Mouse (Mus musculus) midbrain, embryonic 14.5 days (tissue): ENCODE measurements around the gene Taf11. TPM values are rescaled to one million over a fixed set of nuclear protein-coding genes. Genes with fewer than 3 reads are reported as not detected.

Source experiments
- ATAC-seq: fragments of 200-750 bp; cut with Nextera tagmentation; 2 replicates; pipeline ENCODE4 v1.8.0; 2017; ENCODE audit warnings: moderate number of reproducible peaks, moderate library complexity; ENCODE audit not compliant: low FRiP score, low TSS enrichment
- DNase-seq: peaks from one replicate; pipeline ENCODE4 v3.0.0-alpha.2; 2015
- H3K27ac ChIP-seq: fragments of 300-500 bp; sonication (generic); replicated peaks from 2 replicates; pipeline ENCODE4 v1.5.1; 2014; ENCODE audit warnings: mild to moderate bottlenecking, low read depth, low read length, moderate library complexity
- H3K27me3 ChIP-seq: fragments of 300-500 bp; sonication (generic); 2 replicates; pipeline ENCODE4 v1.6.1; 2014; ENCODE audit warnings: low read length, control low read depth, mixed read lengths; ENCODE audit not compliant: control insufficient read depth, insufficient read depth
- H3K36me3 ChIP-seq: fragments of 300-500 bp; sonication (generic); 2 replicates; pipeline ENCODE4 v1.6.1; 2014; ENCODE audit warnings: low read length, control low read depth; ENCODE audit not compliant: control insufficient read depth, insufficient read depth
- H3K4me1 ChIP-seq: fragments of 300-500 bp; sonication (generic); 2 replicates; pipeline ENCODE4 v1.6.1; 2014; ENCODE audit warnings: mild to moderate bottlenecking, antibody characterized with exemption, low read length, control low read depth; ENCODE audit not compliant: control insufficient read depth, insufficient read depth
- H3K4me2 ChIP-seq: fragments of 300-500 bp; sonication (generic); 2 replicates; pipeline ENCODE4 v1.6.1; 2014; ENCODE audit warnings: mild to moderate bottlenecking, low read length, moderate library complexity
- H3K4me3 ChIP-seq: fragments of 300-500 bp; sonication (generic); replicated peaks from 2 replicates; pipeline ENCODE4 v1.5.1; 2014; ENCODE audit warnings: low read depth, low read length
- H3K9ac ChIP-seq: fragments of 300-500 bp; sonication (generic); replicated peaks from 2 replicates; pipeline ENCODE4 v1.6.1; 2014; ENCODE audit warnings: mild to moderate bottlenecking, low read length, moderate library complexity
- H3K9me3 ChIP-seq: fragments of 300-500 bp; sonication (generic); 2 replicates; pipeline ENCODE4 v1.6.1; 2016; ENCODE audit warnings: low read length, control low read depth, mixed read lengths; ENCODE audit not compliant: control insufficient read depth
- WGBS: fragments of 180-500 bp; shearing (Covaris S2); extraction: QIAGEN DNeasy Blood & Tissue Kit; methylation state at CpG from one replicate; pipeline ENCODE4 v1.1.7; 2014; 5-methylcytosine and 5-hydroxymethylcytosine counted together
- polyA plus RNA-seq: library from polyadenylated mRNA; unstranded; fragments of >200 nt; fragmentation: Nextera tagmentation; extraction: Ambion mirVana; gene quantifications from 2 replicates; pipeline ENCODE4 v1.2.1, GENCODE M21; 2014

The Taf11 gene
- polyA plus RNA-seq, 1 experiment from 2014 or later = 64.9 TPM

GRCm38 (mm10) chr17:27931826-27932225 is 22.2 kb upstream of the Taf11 start:
- Histone ChIP-seq H3K4me1 (no peaks in the 10 kb centered on the region), H3K4me2 (no peak overlapping the region), H3K27ac (no peak overlapping the region), H3K9me3 (no peaks in the 10 kb centered on the region), H3K36me3 (no peaks in the 10 kb centered on the region; the same call in 1 of the 2 replicates), H3K9ac (no peak overlapping the region), H3K4me3 (no peak overlapping the region), H3K27me3 (no peaks in the 10 kb centered on the region)
- no peak for ATAC-seq
- 90% methylated on average over 4 of the region's 4 CpGs for WGBS
- no peak for DNase-seq

- no peaks in the 10 kb centered on the region; the same call in 1 of the 2 replicates for H3K36me3 ChIP-seq
- H3K4me1 ChIP-seq = no peaks in the 10 kb centered on the region
- H3K4me3 ChIP-seq = no peak overlapping the region
- no peak overlapping the region for H3K27ac ChIP-seq
- H3K9me3 ChIP-seq = no peaks in the 10 kb centered on the region
- H3K9ac ChIP-seq = no peak overlapping the region
- ATAC-seq (no peak), DNase-seq (no peak)
- H3K27me3 ChIP-seq = no peaks in the 10 kb centered on the region
- 94% methylated on average over 5 of the region's 5 CpGs for WGBS
- H3K4me2 ChIP-seq = no peak overlapping the region
These were observed 20.6 kb upstream of the Taf11 start for GRCm38 (mm10) chr17:27930291-27930690.

GRCm38 (mm10) chr17:27925504-27925903 is 15.9 kb upstream of the Taf11 start:
- DNase-seq (no peak), ATAC-seq (no peak)
- no peaks in the 10 kb centered on the region for H3K4me1 ChIP-seq
- H3K36me3 ChIP-seq = no peaks in the 10 kb centered on the region; the same call in 1 of the 2 replicates
- H3K27ac ChIP-seq = no peak overlapping the region
- H3K4me3 ChIP-seq = no peak overlapping the region
- no peaks in the 10 kb centered on the region for H3K9me3 ChIP-seq
- no peak overlapping the region for H3K9ac ChIP-seq
- no peak overlapping the region for H3K4me2 ChIP-seq
- no peaks in the 10 kb centered on the region for H3K27me3 ChIP-seq
- 84% methylated on average over 7 of the region's 7 CpGs for WGBS

GRCm38 (mm10) chr17:27925054-27925453 is 15.4 kb upstream of the Taf11 start:
- H3K27me3 ChIP-seq = no peaks in the 10 kb centered on the region
- ATAC-seq (no peak), DNase-seq (no peak)
- no peak overlapping the region for H3K4me3 ChIP-seq
- H3K9me3 ChIP-seq = no peaks in the 10 kb centered on the region
- no peaks in the 10 kb centered on the region; the same call in 1 of the 2 replicates for H3K36me3 ChIP-seq
- H3K4me1 ChIP-seq = no peaks in the 10 kb centered on the region
- 90% methylated on average over 4 of the region's 4 CpGs for WGBS
- no peak overlapping the region for H3K9ac ChIP-seq
- H3K27ac ChIP-seq = no peak overlapping the region
- no peak overlapping the region for H3K4me2 ChIP-seq

DNA sequence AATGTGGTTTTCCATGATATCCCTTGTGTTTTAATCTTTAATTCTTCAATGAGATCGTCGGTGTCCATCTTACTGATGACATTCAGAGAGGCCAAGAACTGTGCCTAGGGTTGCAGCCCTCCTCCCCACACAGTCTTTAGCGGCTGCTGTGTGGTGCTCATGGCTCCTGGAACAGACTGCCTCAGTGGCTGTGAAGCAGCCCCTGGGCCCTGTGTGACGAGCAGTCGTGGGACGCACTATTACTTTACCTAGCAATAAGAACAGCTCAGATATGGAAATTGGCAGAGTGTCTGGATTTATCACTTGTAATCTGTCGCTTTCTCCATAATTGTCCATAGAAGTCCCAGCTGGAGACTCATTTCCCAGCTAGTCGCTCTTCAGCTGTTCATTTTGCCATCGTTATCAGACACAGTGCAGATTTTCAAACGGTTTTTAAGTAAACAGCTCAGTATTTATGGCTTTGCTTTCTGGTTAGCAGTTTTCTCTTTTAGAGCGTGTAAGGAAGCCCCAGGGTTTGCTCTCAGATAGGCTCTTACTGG is 12.6 kb upstream of the Taf11 start:
- H3K9me3 ChIP-seq = no peaks in the 10 kb centered on the region
- H3K27me3 ChIP-seq = no peaks in the 10 kb centered on the region
- H3K9ac ChIP-seq = no peak overlapping the region
- DNase-seq (peak; percentile 11), ATAC-seq (no peak)
- 73% methylated on average over 11 of the region's 11 CpGs for WGBS
- no peaks in the 10 kb centered on the region for H3K36me3 ChIP-seq
- H3K4me1 ChIP-seq = no peaks in the 10 kb centered on the region
- peak overlapping the region; percentile 9; the same call in 1 of the 2 replicates for H3K27ac ChIP-seq
- H3K4me3 ChIP-seq = no peak overlapping the region
- H3K4me2 ChIP-seq = no peak overlapping the region

DNA sequence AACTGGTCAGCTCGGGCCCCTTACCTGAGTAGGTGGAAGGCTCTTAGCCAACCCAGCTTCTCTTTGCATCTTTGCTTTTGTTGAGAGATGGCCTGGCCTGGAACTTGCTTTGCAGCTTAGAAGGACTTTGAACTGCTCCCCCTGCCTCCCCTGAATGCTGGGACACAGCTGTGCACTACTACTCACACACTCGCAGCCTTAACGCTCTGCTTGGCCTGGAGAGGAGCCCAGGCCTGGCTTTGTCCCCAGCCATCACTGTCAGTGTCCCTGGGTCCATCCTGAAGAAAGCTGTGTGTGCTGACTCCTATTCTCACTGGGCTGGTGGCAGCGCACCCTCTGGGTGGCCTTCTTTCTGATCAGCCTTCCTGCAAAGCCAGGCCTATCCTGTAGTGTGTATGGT is 11.0 kb upstream of the Taf11 start:
- Histone ChIP-seq H3K9ac (no peak overlapping the region), H3K4me2 (no peak overlapping the region), H3K27me3 (no peaks in the 10 kb centered on the region), H3K36me3 (no peaks in the 10 kb centered on the region), H3K4me1 (no peaks in the 10 kb centered on the region), H3K4me3 (no peak overlapping the region), H3K27ac (no peak overlapping the region), H3K9me3 (no peaks in the 10 kb centered on the region)
- ATAC-seq (no peak), DNase-seq (no peak)
- WGBS = 81% methylated on average over 4 of the region's 4 CpGs

DNA sequence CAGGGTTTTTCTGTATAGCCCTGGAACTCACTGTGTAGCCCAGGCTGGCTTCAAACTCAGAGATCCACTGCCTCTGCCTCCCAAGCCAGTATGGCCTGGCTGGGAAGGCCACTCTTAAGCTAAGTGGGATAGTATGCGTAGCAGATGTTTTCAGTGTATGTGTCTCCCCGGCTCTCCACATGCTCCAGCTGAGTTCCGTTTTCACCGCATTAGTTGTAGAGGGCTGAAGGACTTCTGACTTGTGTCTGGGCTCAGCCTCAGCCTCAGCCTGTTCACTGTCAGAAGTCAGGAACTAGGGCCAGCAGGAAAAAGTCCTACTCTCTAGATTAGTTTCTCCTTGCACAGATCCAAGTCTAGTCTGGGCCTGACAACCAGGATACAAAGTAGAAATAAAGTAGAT is 6.7 kb upstream of the Taf11 start:
- no peak overlapping the region for H3K4me2 ChIP-seq
- H3K9me3 ChIP-seq = no peaks in the 10 kb centered on the region
- ATAC-seq (no peak), DNase-seq (no peak)
- no peaks in the 10 kb centered on the region for H3K4me1 ChIP-seq
- no peaks in the 10 kb centered on the region for H3K27me3 ChIP-seq
- peaks cover 9% of the 10 kb centered on the region; the same call in 1 of the 2 replicates for H3K36me3 ChIP-seq
- 90% methylated on average over 4 of the region's 4 CpGs for whole genome bisulfite sequencing
- no peak overlapping the region for H3K9ac ChIP-seq
- H3K4me3 ChIP-seq = no peak overlapping the region
- H3K27ac ChIP-seq = no peak overlapping the region

DNA sequence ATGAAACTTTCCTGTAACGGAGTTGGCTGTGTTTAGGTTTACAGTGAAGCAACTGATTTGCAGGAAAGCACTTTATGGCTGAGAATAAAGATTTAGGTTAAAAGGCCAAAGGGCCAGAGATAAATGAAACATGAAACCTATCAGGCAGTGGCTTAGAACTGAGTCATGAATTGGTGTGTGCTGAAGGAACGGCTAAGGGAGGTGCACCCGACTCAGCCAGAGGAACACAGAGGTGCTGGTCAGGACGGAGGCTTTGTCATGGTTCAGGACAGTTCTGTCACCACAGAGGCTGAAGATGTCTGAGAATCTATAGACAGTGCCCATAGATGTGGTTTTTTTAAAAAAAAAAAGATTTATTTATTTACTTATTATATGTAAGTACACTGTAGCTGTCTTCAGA is 5.1 kb upstream of the Taf11 start:
- ATAC-seq (no peak), DNase-seq (no peak)
- H3K9me3 ChIP-seq = no peaks in the 10 kb centered on the region
- no peak overlapping the region for H3K4me3 ChIP-seq
- peaks cover 9% of the 10 kb centered on the region; the same call in 1 of the 2 replicates for H3K36me3 ChIP-seq
- no peak overlapping the region for H3K27ac ChIP-seq
- no peak overlapping the region for H3K4me2 ChIP-seq
- H3K27me3 ChIP-seq = no peaks in the 10 kb centered on the region
- no peak overlapping the region for H3K9ac ChIP-seq
- peaks cover 11% of the 10 kb centered on the region for H3K4me1 ChIP-seq
- 88% methylated on average over 4 of the region's 4 CpGs for WGBS

DNA sequence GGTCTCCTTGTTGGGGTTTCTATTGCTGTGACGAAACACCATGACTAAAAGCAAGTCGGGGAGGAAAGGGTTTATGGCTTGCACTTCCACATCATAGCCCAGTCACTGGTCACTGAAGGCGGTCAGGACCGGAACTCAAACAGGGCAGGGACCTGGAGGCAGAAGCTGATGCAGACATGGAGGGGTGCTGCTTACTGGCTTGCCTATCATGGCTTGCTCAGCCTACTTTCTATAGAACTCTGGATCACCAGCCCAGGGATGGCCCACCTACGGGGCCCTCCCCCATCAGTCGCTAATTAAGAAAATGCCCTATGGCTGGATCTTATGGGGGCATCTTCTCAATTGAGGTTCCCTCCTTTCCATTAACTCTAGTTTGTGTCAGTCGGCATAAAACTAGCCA is 1.7 kb upstream of the Taf11 start:
- no peaks in the 10 kb centered on the region for H3K9me3 ChIP-seq
- peaks cover 9% of the 10 kb centered on the region; the same call in 1 of the 2 replicates for H3K36me3 ChIP-seq
- ATAC-seq = no peak
- no peak overlapping the region for H3K4me2 ChIP-seq
- H3K27me3 ChIP-seq = no peaks in the 10 kb centered on the region
- H3K9ac ChIP-seq = no peak overlapping the region
- 94% methylated on average over 7 of the region's 7 CpGs for whole genome bisulfite sequencing
- DNase-seq = no peak
- H3K27ac ChIP-seq = no peak overlapping the region
- H3K4me1 ChIP-seq = peaks cover 17% of the 10 kb centered on the region
- no peak overlapping the region for H3K4me3 ChIP-seq
